Mouse (Mus musculus): ENCODE data around the gene Mipol1. TPM values are rescaled to one million over a fixed set of nuclear protein-coding genes. Genes with fewer than 3 reads are reported as not detected.
"Not testable (repeated sequence)": the region's sequence is repeated elsewhere in the genome, so short reads cannot be mapped to it uniquely, and the experiment has no call there.

The Mipol1 gene
- polyA plus RNA-seq, 1 experiment from 2014 or later = 12.3 TPM

DNA sequence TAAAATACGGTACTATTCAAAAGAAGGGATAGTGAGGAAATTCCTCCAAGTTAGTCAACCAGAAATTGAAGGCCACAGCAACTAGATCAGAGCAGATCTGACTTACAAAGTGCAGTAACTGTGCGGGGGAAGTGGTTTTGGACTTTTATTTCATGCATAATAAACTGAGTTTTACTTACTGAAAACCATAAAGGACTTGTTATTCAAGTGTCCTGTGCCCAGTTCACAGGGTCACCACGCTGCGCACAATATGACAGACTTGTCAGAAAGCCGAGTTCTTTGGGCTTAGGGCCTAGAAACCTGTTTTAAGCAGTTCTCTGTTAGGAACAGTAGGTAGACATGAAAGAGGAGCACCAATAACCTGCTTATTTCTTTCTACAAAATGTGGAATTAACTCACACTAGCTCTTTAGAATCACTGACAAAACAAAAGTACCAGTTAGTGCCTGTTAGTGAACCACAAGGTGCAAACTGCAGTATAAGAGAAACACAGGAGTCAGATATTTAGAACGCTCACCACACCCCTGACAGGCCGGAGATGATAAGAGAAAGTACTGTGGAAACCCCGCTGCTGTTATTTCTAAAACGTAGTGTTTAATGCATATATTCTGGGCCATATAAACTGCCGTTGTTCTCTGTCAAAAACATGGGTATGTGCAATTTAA is 32.7 kb upstream of the Mipol1 start, which contains the start of gene Slc25a21:
Slc25a21 (minus strand) TSS at position 110 of the 664 bp plus-strand sequence.
- Histone ChIP-seq H3K4me1 (ENCODE audit: control insufficient read depth, insufficient read depth, low read length) (no peaks in the 10 kb centered on the region), H3K4me3 (ENCODE audit: low read depth, low read length) (peak within 1 kb of the TSS; percentile 47), H3K27ac (replicated peaks; ENCODE audit: low read depth, low read length) (no peak within 1 kb of the TSS), H3K9ac (replicated peaks; ENCODE audit: low read length) (peak within 1 kb of the TSS; percentile 58), H3K9me3 (replicated peaks; ENCODE audit: control insufficient read depth, low read length) (no peaks in the 10 kb centered on the region), H3K27me3 (ENCODE audit: control insufficient read depth, insufficient read depth, low read length) (no peaks in the 10 kb centered on the region; the same call in 1 of the 2 replicates), H3K4me2 (ENCODE audit: low read depth, low read length) (peak within 1 kb of the TSS; percentile 80), H3K36me3 (replicated peaks; ENCODE audit: control insufficient read depth, insufficient read depth, low read depth, low read length) (no peaks in the 10 kb centered on the region)
- ATAC-seq (replicated peaks; ENCODE audit: insufficient number of reproducible peaks, low FRiP score, low TSS enrichment, low read depth) (no peak), DNase-seq (ENCODE audit: low spot score) (no peak)
- WGBS = 51% methylated on average over 10 of the region's 10 CpGs

DNA sequence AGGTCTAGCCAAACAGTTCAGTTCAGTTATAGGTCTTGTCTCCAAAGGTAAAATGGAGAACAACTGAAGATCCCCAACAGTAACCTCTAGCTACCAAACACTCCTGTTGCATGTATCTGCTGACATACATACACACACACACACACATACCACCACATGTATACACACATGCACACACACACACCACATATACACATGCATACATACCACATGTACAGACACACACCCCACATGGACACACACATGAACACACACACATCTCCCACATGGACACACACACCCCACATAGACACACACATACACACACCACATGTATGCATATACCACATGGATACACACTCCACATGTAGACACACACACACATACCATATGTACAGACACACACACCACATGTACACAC is 32.0 kb upstream of the Mipol1 start:
- H3K4me1 ChIP-seq (ENCODE audit: control insufficient read depth, insufficient read depth, low read length) = no peaks in the 10 kb centered on the region
- no peak overlapping the region for H3K27ac ChIP-seq (replicated peaks; ENCODE audit: low read depth, low read length)
- H3K4me3 ChIP-seq (ENCODE audit: low read depth, low read length) = no peak overlapping the region
- ATAC-seq (replicated peaks; ENCODE audit: insufficient number of reproducible peaks, low FRiP score, low TSS enrichment, low read depth) (0 out of 2 replicates have a peak, but pooled peaks have one; percentile 30), DNase-seq (ENCODE audit: low spot score) (no peak)
- H3K27me3 ChIP-seq (ENCODE audit: control insufficient read depth, insufficient read depth, low read length) = no peaks in the 10 kb centered on the region; the same call in 1 of the 2 replicates
- no peaks in the 10 kb centered on the region for H3K9me3 ChIP-seq (replicated peaks; ENCODE audit: control insufficient read depth, low read length)
- no peak overlapping the region for H3K9ac ChIP-seq (replicated peaks; ENCODE audit: low read length)
- no peaks in the 10 kb centered on the region for H3K36me3 ChIP-seq (replicated peaks; ENCODE audit: control insufficient read depth, insufficient read depth, low read depth, low read length)
- no peak overlapping the region for H3K4me2 ChIP-seq (ENCODE audit: low read depth, low read length)

DNA sequence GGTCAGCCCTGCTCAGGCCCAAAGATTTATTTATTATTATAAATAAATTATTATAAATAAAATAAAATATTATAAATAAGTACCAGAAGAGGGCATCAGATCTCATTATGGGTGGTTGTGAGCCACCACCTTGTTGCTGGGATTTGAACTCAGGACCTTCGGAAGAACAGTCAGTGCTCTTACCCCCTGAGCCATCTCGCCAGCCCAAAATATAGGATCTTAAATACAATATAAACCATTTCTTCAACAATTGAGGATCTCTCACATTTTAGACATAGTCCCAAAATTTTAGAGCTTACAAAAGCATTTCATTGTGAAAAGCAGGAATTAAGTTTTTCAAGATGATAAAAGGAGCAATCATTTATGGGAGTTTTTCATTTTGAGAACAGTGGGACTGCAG is 30.8 kb upstream of the Mipol1 start:
- Histone ChIP-seq H3K4me2 (ENCODE audit: low read depth, low read length) (no peak overlapping the region), H3K27ac (replicated peaks; ENCODE audit: low read depth, low read length) (no peak overlapping the region), H3K9ac (replicated peaks; ENCODE audit: low read length) (no peak overlapping the region), H3K36me3 (replicated peaks; ENCODE audit: control insufficient read depth, insufficient read depth, low read depth, low read length) (no peaks in the 10 kb centered on the region), H3K4me3 (ENCODE audit: low read depth, low read length) (no peak overlapping the region), H3K27me3 (ENCODE audit: control insufficient read depth, insufficient read depth, low read length) (no peaks in the 10 kb centered on the region; the same call in 1 of the 2 replicates), H3K4me1 (ENCODE audit: control insufficient read depth, insufficient read depth, low read length) (no peaks in the 10 kb centered on the region), H3K9me3 (replicated peaks; ENCODE audit: control insufficient read depth, low read length) (no peaks in the 10 kb centered on the region)
- DNase-seq (ENCODE audit: low spot score) = no peak
- no peak for ATAC-seq (replicated peaks; ENCODE audit: insufficient number of reproducible peaks, low FRiP score, low TSS enrichment, low read depth)
- WGBS = 95% methylated on average over 2 of the region's 2 CpGs

DNA sequence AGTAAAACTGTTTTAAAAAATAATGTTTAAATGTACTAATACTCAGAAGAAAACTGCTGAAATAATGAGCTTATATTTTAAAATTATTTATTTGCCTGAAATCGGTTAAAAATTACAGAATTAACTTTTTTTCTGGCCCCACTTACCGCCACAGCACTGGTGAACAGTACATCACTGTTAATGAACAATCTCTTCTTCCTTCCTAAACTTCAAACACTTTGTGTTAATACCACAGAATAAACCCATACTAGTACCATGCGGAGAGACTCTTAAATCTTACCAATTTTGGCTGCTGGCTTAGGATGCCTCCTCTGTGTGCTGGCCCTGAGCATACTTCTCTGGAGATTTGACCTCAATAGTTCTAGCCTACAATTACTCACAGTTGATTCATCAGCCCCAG is 28.3 kb upstream of the Mipol1 start:
- ATAC-seq (replicated peaks; ENCODE audit: insufficient number of reproducible peaks, low FRiP score, low TSS enrichment, low read depth) (no peak), DNase-seq (ENCODE audit: low spot score) (no peak)
- WGBS = 95% methylated on average over 3 of the region's 3 CpGs
- Histone ChIP-seq H3K9me3 (replicated peaks; ENCODE audit: control insufficient read depth, low read length) (no peaks in the 10 kb centered on the region), H3K27me3 (ENCODE audit: control insufficient read depth, insufficient read depth, low read length) (no peaks in the 10 kb centered on the region; the same call in 1 of the 2 replicates), H3K9ac (replicated peaks; ENCODE audit: low read length) (no peak overlapping the region), H3K4me3 (ENCODE audit: low read depth, low read length) (no peak overlapping the region), H3K36me3 (replicated peaks; ENCODE audit: control insufficient read depth, insufficient read depth, low read depth, low read length) (no peaks in the 10 kb centered on the region), H3K4me2 (ENCODE audit: low read depth, low read length) (no peak overlapping the region), H3K4me1 (ENCODE audit: control insufficient read depth, insufficient read depth, low read length) (no peaks in the 10 kb centered on the region), H3K27ac (replicated peaks; ENCODE audit: low read depth, low read length) (no peak overlapping the region)

DNA sequence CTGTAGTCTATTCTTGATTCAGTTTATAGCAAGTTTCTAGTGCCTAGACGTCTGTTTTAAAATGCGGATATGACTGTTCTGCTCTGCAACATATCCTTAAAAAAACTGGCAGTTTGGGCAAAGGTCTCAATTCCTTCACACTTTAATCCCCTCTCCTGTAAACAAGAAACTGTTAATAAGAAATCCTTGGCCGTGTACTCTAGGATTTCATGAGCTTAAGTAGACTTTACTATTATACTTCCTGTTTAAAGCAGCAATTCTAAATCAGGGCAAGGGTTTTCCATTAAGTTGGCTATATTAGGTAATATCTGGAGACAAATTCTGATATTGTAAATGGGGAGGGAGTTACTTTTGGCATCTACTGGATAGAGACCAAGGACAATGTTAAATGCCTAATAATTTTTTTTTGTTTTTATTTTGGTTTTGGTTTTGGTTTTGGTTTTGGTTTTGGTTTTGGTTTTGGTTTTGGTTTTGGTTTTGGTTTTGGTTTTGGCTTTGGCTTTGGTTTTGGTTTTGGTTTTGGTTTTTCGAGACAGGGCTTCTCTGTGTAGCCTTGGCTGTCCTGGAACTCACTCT is 25.9 kb upstream of the Mipol1 start:
- Histone ChIP-seq H3K9me3 (replicated peaks; ENCODE audit: control insufficient read depth, low read length) (no peaks in the 10 kb centered on the region), H3K4me3 (ENCODE audit: low read depth, low read length) (no peak overlapping the region), H3K36me3 (replicated peaks; ENCODE audit: control insufficient read depth, insufficient read depth, low read depth, low read length) (no peaks in the 10 kb centered on the region), H3K27ac (replicated peaks; ENCODE audit: low read depth, low read length) (no peak overlapping the region), H3K4me1 (ENCODE audit: control insufficient read depth, insufficient read depth, low read length) (no peaks in the 10 kb centered on the region), H3K4me2 (ENCODE audit: low read depth, low read length) (no peak overlapping the region), H3K27me3 (ENCODE audit: control insufficient read depth, insufficient read depth, low read length) (no peaks in the 10 kb centered on the region), H3K9ac (replicated peaks; ENCODE audit: low read length) (no peak overlapping the region)
- WGBS = 82% methylated on average over 4 of the region's 4 CpGs
- ATAC-seq (replicated peaks; ENCODE audit: insufficient number of reproducible peaks, low FRiP score, low TSS enrichment, low read depth) (no peak), DNase-seq (ENCODE audit: low spot score) (no peak)

DNA sequence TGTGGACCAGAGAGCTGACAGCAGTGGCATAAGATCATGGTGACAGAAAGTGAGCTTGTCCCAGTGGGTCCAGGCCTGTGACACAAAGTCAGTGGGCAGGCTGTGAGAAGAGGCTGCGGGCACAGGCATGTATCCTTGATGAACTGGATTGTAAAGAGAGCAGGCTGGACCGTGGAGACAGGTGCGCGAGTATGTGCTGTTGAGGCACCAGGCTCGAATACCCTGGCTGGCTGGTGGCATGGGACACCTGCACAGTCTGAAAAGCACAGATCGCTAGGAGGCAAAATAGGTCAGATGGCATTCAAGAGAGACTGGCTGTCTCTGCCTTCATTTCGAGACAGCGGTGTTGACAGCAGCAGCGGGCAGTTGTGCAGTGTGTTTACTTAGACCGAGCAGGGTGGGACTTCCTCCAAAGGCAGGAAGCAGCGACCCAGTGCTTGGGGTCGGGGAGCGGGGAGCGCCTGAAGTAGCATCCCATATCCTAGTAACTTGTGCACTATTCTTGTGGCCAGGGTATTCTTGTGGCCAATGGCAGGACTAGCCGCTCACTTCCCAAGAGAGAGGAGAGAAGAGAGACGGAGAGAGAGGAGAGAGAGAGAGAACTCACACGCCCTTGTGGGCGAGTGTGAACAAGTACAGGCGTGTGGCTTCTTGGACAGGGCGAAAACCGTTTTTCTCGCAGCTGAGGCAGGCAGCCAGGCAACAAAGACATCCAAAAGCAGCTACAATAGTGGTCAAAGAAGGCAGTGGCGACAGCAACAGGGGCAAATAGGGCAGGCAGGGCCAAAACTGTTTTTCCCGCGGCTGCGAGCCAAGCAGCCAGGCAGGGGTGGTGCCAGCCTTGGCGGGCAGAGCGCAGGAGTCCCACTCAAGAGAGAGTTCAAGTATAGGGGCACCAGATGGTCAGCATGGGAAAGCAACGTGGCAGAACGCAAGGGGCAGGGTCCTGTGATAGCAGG is 18.6 kb upstream of the Mipol1 start:
- H3K9me3 ChIP-seq (replicated peaks; ENCODE audit: control insufficient read depth, low read length) = no peaks in the 10 kb centered on the region
- 6% methylated on average over 30 of the region's 30 CpGs for WGBS
- no peaks in the 10 kb centered on the region for H3K4me1 ChIP-seq (ENCODE audit: control insufficient read depth, insufficient read depth, low read length)
- ATAC-seq (replicated peaks; ENCODE audit: insufficient number of reproducible peaks, low FRiP score, low TSS enrichment, low read depth) = peak; percentile 84
- no peaks in the 10 kb centered on the region for H3K27me3 ChIP-seq (ENCODE audit: control insufficient read depth, insufficient read depth, low read length)
- peak overlapping the region; percentile 74 for H3K9ac ChIP-seq (replicated peaks; ENCODE audit: low read length)
- H3K4me2 ChIP-seq (ENCODE audit: low read depth, low read length) = peak overlapping the region; percentile 92
- H3K4me3 ChIP-seq (ENCODE audit: low read depth, low read length) = peak overlapping the region; percentile 41
- DNase-seq (ENCODE audit: low spot score) = peak; percentile 42
- no peak overlapping the region for H3K27ac ChIP-seq (replicated peaks; ENCODE audit: low read depth, low read length)
- no peaks in the 10 kb centered on the region for H3K36me3 ChIP-seq (replicated peaks; ENCODE audit: control insufficient read depth, insufficient read depth, low read depth, low read length)

DNA sequence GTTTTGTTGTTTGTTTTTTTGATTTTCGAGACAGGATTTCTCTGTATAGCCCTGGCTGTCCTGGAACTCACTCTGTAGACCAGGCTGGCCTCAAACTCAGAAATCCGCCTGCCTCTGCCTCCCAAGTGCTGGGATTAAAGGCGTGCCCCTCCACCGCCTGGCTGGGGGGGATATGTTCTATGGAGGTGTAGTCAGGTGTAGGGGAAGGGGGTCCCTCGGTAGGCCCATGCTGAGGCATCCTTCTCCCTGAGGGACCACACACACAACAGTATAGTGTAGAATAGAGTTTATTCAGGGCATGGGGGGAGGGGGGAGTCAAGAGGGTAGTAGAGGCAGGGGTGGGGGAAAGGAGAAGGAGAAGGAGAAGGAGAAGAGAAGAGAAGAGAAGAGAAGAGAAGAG is 17.8 kb upstream of the Mipol1 start:
- H3K9ac ChIP-seq (replicated peaks; ENCODE audit: low read length) = not testable (repeated sequence)

More for the DNA sequence above, 17.8 kb upstream of the Mipol1 start:
- H3K4me2 ChIP-seq (ENCODE audit: low read depth, low read length); H3K9me3 ChIP-seq (replicated peaks; ENCODE audit: control insufficient read depth, low read length); DNase-seq (ENCODE audit: low spot score); H3K4me1 ChIP-seq (ENCODE audit: control insufficient read depth, insufficient read depth, low read length); H3K4me3 ChIP-seq (ENCODE audit: low read depth, low read length); H3K36me3 ChIP-seq (replicated peaks; ENCODE audit: control insufficient read depth, insufficient read depth, low read depth, low read length); H3K27me3 ChIP-seq (ENCODE audit: control insufficient read depth, insufficient read depth, low read length); H3K27ac ChIP-seq (replicated peaks; ENCODE audit: low read depth, low read length): not testable (repeated sequence)
- WGBS = 89% methylated on average over 5 of the region's 5 CpGs
- ATAC-seq (replicated peaks; ENCODE audit: insufficient number of reproducible peaks, low FRiP score, low TSS enrichment, low read depth) = peak; percentile 74; the same call in 1 of the 2 replicates

Measured in embryonic facial prominence, embryonic 11.5 days (tissue).